ENCODE assay signal across 22 mouse cellular contexts in the genomic region with DNA sequence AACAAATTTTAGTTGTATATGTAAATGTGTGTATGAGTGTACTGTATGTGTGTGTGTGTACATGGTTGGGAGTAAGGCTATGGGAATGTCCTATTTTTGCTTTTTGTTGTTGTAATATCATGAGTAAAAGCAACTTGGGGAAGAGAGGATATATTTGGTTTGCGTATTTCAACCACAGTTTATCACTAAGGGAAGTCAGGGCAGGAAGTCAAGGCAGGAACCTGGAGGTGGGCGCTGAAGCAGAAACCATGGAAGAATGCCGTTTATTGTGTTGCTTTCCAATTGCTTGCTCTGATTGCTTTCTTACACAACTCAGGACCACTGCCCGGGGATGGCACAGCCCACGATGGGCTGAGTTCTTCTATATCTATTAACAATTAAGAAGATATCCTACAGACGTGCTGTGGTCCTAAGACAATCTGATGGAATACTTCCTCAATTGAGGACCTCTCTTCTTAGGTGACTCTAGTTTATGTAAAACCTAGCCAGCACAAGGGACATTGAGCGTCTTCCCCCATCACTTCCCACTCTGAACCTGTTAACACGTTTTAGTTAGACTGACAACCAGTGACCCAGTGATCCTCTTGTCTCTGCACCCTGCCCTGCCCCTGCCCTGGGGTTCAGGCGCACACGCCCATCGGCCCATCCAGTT. TPM values are rescaled to one million over a fixed set of nuclear protein-coding genes. Genes with fewer than 3 reads are reported as not detected.
DNase-seq lines count a peak whose midpoint lies in the region; ATAC-seq and TF ChIP-seq lines count a peak whose summit lies in the region.
"Had no signal": no experiment of that assay in that cellular context is flagged by ENCODE, and none has a peak within 500 bp of the region (broad histone marks: within the 10 kb centered on the region; RNA-seq: fewer than 3 reads in every experiment).

No protein-coding gene starts in this region.

- H3K4me1 ChIP-seq in lung, postnatal 0 days (ENCODE audit: insufficient read depth, low read depth, low read length) = 0 out of 2 replicates have a peak, but pooled peaks cover 4% of the 10 kb centered on the region
- peaks cover 2% of the 10 kb centered on the region; the same call in 1 of the 2 replicates for H3K4me1 ChIP-seq in lung, adult 2 months (ENCODE audit: control insufficient read depth, insufficient read depth, low read length)
- no peaks in the 10 kb centered on the region for H3K4me1 ChIP-seq in forebrain, embryonic 12.5 days
- H3K4me1 ChIP-seq in forebrain, embryonic 15.5 days = no peaks in the 10 kb centered on the region
- H3K4me1 ChIP-seq in hindbrain, embryonic 11.5 days (replicated peaks; ENCODE audit: control insufficient read depth, insufficient read depth, low read length) = no peaks in the 10 kb centered on the region
- H3K4me1 ChIP-seq: heart, embryonic 12.5 days had no signal

- 59% methylated on average over 11 of the region's 11 CpGs for WGBS in lung, postnatal 0 days
- WGBS in lung, adult 2 months = 51% methylated on average over 11 of the region's 11 CpGs
- 77% methylated on average over 11 of the region's 11 CpGs for WGBS in forebrain, embryonic 12.5 days
- WGBS in forebrain, embryonic 15.5 days = 79% methylated on average over 11 of the region's 11 CpGs
- 78% methylated on average over 11 of the region's 11 CpGs for WGBS in hindbrain, embryonic 11.5 days

- H3K4me2 ChIP-seq in lung, postnatal 0 days (replicated peaks; ENCODE audit: low read depth, low read length) = no peak overlapping the region
- no peak overlapping the region for H3K4me2 ChIP-seq in forebrain, embryonic 12.5 days
- no peak overlapping the region for H3K4me2 ChIP-seq in forebrain, embryonic 15.5 days (replicated peaks)
- H3K4me2 ChIP-seq in hindbrain, embryonic 11.5 days (replicated peaks; ENCODE audit: low read depth, low read length) = no peak overlapping the region
- H3K4me2 ChIP-seq: embryonic facial prominence, embryonic 15.5 days; heart, embryonic 12.5 days; hindbrain, embryonic 13.5 days had no signal

- H3K27ac ChIP-seq in lung, postnatal 0 days (ENCODE audit: low read length) = no peak overlapping the region
- no peak overlapping the region for H3K27ac ChIP-seq in forebrain, embryonic 12.5 days
- H3K27ac ChIP-seq in forebrain, embryonic 15.5 days (replicated peaks) = no peak overlapping the region
- H3K27ac ChIP-seq in hindbrain, embryonic 11.5 days (ENCODE audit: low read depth, low read length) = no peak overlapping the region
- H3K27ac ChIP-seq: forebrain, embryonic 10.5 days; heart, adult 2 months; hindbrain, embryonic 13.5 days; hindbrain, postnatal 0 days had no signal

- H3K9me3 ChIP-seq in lung, postnatal 0 days (ENCODE audit: low read length) = no peaks in the 10 kb centered on the region
- no peaks in the 10 kb centered on the region for H3K9me3 ChIP-seq in forebrain, embryonic 12.5 days
- no peaks in the 10 kb centered on the region for H3K9me3 ChIP-seq in forebrain, embryonic 15.5 days
- no peaks in the 10 kb centered on the region for H3K9me3 ChIP-seq in hindbrain, embryonic 11.5 days (ENCODE audit: control insufficient read depth, low read length)
- H3K9me3 ChIP-seq: embryonic facial prominence, embryonic 15.5 days; forebrain, embryonic 10.5 days; heart, embryonic 12.5 days; hindbrain, embryonic 13.5 days had no signal

- H3K9ac ChIP-seq in lung, postnatal 0 days (replicated peaks; ENCODE audit: low read depth) = no peak overlapping the region
- no peak overlapping the region for H3K9ac ChIP-seq in forebrain, embryonic 12.5 days
- H3K9ac ChIP-seq in forebrain, embryonic 15.5 days (replicated peaks) = no peak overlapping the region
- no peak overlapping the region for H3K9ac ChIP-seq in hindbrain, embryonic 11.5 days (ENCODE audit: low read depth, low read length)
- H3K9ac ChIP-seq: embryonic facial prominence, embryonic 15.5 days; heart, embryonic 12.5 days; hindbrain, embryonic 13.5 days had no signal

- H3K27me3 ChIP-seq in lung, postnatal 0 days (replicated peaks; ENCODE audit: insufficient read depth, low read length) = no peaks in the 10 kb centered on the region
- 0 out of 2 replicates have a peak, but pooled peaks cover 4% of the 10 kb centered on the region for H3K27me3 ChIP-seq in forebrain, embryonic 12.5 days
- peaks cover 4% of the 10 kb centered on the region; the same call in 1 of the 2 replicates for H3K27me3 ChIP-seq in forebrain, embryonic 15.5 days
- H3K27me3 ChIP-seq in hindbrain, embryonic 11.5 days (ENCODE audit: control insufficient read depth, insufficient read depth, low read length) = no peaks in the 10 kb centered on the region
- H3K27me3 ChIP-seq: embryonic facial prominence, embryonic 15.5 days; heart, embryonic 12.5 days; hindbrain, embryonic 13.5 days had no signal

- DNase-seq in lung, postnatal 0 days (ENCODE audit: low spot score) = peak; percentile 7
- no peak for DNase-seq in lung, adult 2 months
- DNase-seq in ZHBTc4 (ENCODE audit: low read depth, low spot score) = peak; percentile 22
- no peak for DNase-seq in hindbrain, embryonic 11.5 days (ENCODE audit: low spot score)
- DNase-seq: adrenal gland, postnatal 14 days; cerebellum, adult 18-20 months; cerebellum, postnatal 10 days; embryo, embryonic 11 days; gastrocnemius, postnatal 10 days; heart, adult 2 months had no signal

- no peak for TF ChIP-seq POLR2A in lung, adult 2 months (IDR thresholded peaks at IDR 0.05; ENCODE audit: borderline replicate concordance, extremely low read depth, low read depth, low read length)

- no peak for ATAC-seq in lung, postnatal 0 days
- peak; percentile 68 for ATAC-seq in granulocyte monocyte progenitor cell, adult 5-6 weeks (replicated peaks; ENCODE audit: poor library complexity, severe bottlenecking)
- ATAC-seq in megakaryocyte progenitor cell, adult 5-6 weeks (replicated peaks; ENCODE audit: poor library complexity) = peak; percentile 51
- no peak for ATAC-seq in forebrain, embryonic 12.5 days (ENCODE audit: low FRiP score)
- no peak for ATAC-seq in forebrain, embryonic 15.5 days (replicated peaks)
- ATAC-seq in hindbrain, embryonic 11.5 days (ENCODE audit: low FRiP score) = no peak
- ATAC-seq: activated CD4-positive, CD25-positive, alpha-beta regulatory T cell, adult 4 months; forebrain, embryonic 16.5 days; hindbrain, postnatal 0 days had no signal

- no peaks in the 10 kb centered on the region for H3K36me3 ChIP-seq in lung, postnatal 0 days (ENCODE audit: insufficient read depth, low read length)
- H3K36me3 ChIP-seq in forebrain, embryonic 12.5 days (replicated peaks) = no peaks in the 10 kb centered on the region
- no peaks in the 10 kb centered on the region for H3K36me3 ChIP-seq in forebrain, embryonic 15.5 days
- no peaks in the 10 kb centered on the region for H3K36me3 ChIP-seq in hindbrain, embryonic 11.5 days (ENCODE audit: control insufficient read depth, insufficient read depth, low read length)
- H3K36me3 ChIP-seq: embryonic facial prominence, embryonic 15.5 days; forebrain, embryonic 10.5 days; heart, embryonic 12.5 days; hindbrain, embryonic 13.5 days had no signal

- TF ChIP-seq CTCF in lung, postnatal 0 days (IDR thresholded peaks at IDR 0.05) = no peak
- no peak for TF ChIP-seq CTCF in lung, adult 2 months (IDR thresholded peaks at IDR 0.05; ENCODE audit: insufficient read depth, low read length)

- no peak overlapping the region for H3K4me3 ChIP-seq in lung, postnatal 0 days (ENCODE audit: low read depth, low read length)
- no peak overlapping the region for H3K4me3 ChIP-seq in lung, adult 2 months (replicated peaks; ENCODE audit: extremely low read depth, low read depth, low read length)
- H3K4me3 ChIP-seq in forebrain, embryonic 12.5 days (replicated peaks) = no peak overlapping the region
- no peak overlapping the region for H3K4me3 ChIP-seq in forebrain, embryonic 15.5 days
- H3K4me3 ChIP-seq in hindbrain, embryonic 11.5 days (ENCODE audit: low read depth, low read length) = no peak overlapping the region
- H3K4me3 ChIP-seq: embryonic facial prominence, embryonic 15.5 days; erythroblast, embryonic 14.5 days; forebrain, embryonic 10.5 days; heart, adult 2 months; heart, embryonic 12.5 days; hindbrain, embryonic 13.5 days had no signal

- TF ChIP-seq EP300 in lung, postnatal 0 days (IDR thresholded peaks at IDR 0.05) = no peak

RNA-seq across cellular contexts. Expression of gene Fam129a, which starts 13.7 kb away (rescaled TPM):
- polyA plus RNA-seq in lung, postnatal 0 days (2015; fragmentation: Nextera tagmentation; extraction: Ambion mirVana) = 12.9 and 13.1 TPM in 2 replicates
- polyA plus RNA-seq in lung, adult 2 months (2012; rRNA removed) = 14.7 and 22.4 TPM in 2 replicates
- 3.3 and 4.6 TPM in 2 replicates for total RNA-seq in granulocyte monocyte progenitor cell, adult 5-6 weeks (2014; fragmentation: Nextera tagmentation)
- total RNA-seq in granulocyte monocyte progenitor cell, adult 5-6 weeks (2017) = 6.3 and 6.5 TPM in 2 replicates
- total RNA-seq in megakaryocyte progenitor cell, adult 5-6 weeks (2015) = 4.9 and 7.1 TPM in 2 replicates
- 8.0 and 8.9 TPM in 2 replicates for total RNA-seq in megakaryocyte progenitor cell, adult 5-6 weeks (2017)
- polyA plus RNA-seq in forebrain, embryonic 12.5 days (2016; fragmentation: Nextera tagmentation; extraction: Ambion mirVana) = 1.4 and 1.7 TPM in 2 replicates
- 0.41 and 2.2 TPM in 2 replicates for polyA plus RNA-seq in forebrain, embryonic 15.5 days (2015; fragmentation: Nextera tagmentation; extraction: Ambion mirVana)
- 0.60 and 0.93 TPM in 2 replicates for polyA plus RNA-seq in hindbrain, embryonic 11.5 days (2014; fragmentation: Nextera tagmentation; extraction: Ambion mirVana)

Comparison
In these comparisons a context has a peak if more than half of its experiments do, and no peak if none do; other contexts are left out.
1. DNase-seq: peak in lung, postnatal 0 days (single experiment) and ZHBTc4 (single experiment); none in lung, adult 2 months (single experiment) and hindbrain, embryonic 11.5 days (single experiment).
2. ATAC-seq: peak in granulocyte monocyte progenitor cell, adult 5-6 weeks (single experiment) and megakaryocyte progenitor cell, adult 5-6 weeks (single experiment); none in lung, postnatal 0 days (single experiment), forebrain, embryonic 12.5 days (single experiment), forebrain, embryonic 15.5 days (single experiment) and hindbrain, embryonic 11.5 days (single experiment).